Mouse (Mus musculus) megakaryocyte, adult 5-6 weeks (primary cell): Measurements from ENCODE around the gene Ccdc78. TPM values are rescaled to one million over a fixed set of nuclear protein-coding genes. Genes with fewer than 3 reads are reported as not detected.

Experiments
- ATAC-seq: 2 replicates; pipeline ENCODE4 v1.8.0; 2016; ENCODE audit warnings: mild to moderate bottlenecking, inconsistent platforms; ENCODE audit not compliant: poor library complexity, severe bottlenecking
- total RNA-seq, 2 experiments: library from RNA; stranded (forward) in 1 of 2; stranded (reverse) in 1 of 2; fragments of 153-499, 151-499 nt in 1 of 2; fragments of 221-1000, 200-1000 nt in 1 of 2; gene quantifications; 2 replicates each; pipeline versions ENCODE4 v1.2.3 to v1.2.4; 2015 to 2017

The Ccdc78 gene
- total RNA-seq, 2 experiments from 2014 or later = not detected

DNA sequence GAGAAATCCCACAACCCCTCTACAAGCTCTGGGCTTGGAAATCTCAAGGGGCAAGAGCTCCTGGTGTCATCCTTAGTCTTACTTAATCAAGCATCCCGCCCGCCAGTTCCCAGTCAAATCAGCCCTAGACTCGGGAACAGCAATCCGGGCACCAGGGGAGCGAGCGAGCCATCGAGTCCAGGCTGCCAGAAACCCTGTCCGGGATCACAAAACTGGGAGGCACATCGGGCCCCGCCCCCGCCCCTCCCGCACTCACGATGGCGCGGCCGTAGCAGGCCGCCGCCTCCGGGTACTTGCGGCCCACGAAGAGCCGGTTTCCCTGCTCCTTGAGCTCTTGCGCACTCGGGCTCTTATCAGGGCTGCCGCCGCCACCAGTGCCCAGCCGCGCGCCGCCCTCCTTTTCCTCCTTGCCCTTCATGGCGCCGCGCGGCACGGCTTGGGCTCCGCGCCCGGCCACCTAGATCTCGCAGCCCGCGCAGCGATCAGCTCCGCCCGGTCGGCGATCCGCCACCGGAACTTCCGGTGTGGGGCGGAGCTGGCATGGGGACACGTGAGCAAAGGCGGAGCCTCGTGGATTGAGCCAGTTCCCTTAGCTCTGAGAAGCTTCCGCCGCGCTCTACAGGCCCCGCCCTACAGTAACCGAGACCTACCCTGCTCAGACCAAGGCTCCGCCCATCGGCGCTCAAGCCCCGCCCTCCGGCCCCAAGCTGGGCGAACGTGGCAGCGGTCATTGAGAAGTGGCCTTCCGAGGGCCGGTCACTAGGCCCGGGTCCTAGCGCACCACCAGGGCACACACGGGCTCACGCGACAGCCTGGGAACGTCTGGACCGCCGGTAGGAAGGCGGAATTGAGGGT, 46.3 kb downstream of the Ccdc78 start:
- ATAC-seq = peak; percentile 86

DNA sequence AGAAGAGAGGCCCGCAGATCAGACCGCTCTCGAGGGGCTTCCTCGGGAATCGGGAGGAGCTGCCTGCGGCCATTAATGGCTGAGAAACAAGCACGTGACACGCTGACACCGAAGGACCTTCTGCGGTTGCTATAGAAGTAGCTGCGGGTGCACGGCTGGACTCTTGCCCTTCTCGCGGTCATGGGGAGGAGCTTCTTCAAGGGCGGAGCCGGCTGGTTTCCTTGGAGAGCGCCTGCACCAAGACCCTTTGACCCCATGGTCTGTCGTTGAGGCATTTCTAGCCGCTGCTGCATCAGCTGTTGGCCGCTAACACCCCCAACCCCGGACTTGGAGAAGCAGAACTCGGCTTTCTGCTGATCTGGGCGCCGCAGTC, 46.9 kb downstream of the Ccdc78 start, which contains the start of gene Stub1:
Stub1 (minus strand) TSS at position 114 of the 373 bp plus-strand sequence.
- ATAC-seq = peak; percentile 52

DNA sequence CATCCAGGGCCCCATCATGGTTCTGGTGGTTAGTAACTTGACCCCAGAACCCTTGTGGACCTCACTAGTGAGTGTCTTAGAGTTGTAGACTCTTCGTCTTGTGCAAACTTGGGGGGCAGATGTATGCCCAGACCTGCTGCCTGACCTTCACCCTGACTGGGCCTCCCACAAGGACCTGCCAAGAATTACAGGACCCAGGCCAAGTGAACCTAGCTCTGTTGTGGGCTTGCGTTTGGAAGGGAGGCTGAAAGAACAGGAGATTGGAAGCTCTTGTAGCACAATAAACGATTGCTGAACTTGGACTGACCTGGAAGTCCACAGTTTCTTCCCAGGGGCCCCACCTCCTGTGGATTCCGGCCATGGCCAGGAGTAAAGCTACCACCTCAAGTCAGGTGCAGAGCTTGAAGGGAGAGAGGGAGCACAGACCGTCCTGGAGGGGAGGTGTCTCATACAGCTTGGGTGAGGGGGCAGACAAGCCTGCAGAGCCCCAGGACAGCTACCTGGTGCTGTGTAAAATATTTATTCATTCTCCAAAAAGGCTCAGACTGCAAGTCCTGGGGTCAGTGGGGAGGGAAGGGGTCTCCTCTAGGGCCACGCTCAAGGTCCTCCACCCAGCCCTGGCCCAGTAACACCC, 47.7 kb downstream of the Ccdc78 start:
- no peak for ATAC-seq

DNA sequence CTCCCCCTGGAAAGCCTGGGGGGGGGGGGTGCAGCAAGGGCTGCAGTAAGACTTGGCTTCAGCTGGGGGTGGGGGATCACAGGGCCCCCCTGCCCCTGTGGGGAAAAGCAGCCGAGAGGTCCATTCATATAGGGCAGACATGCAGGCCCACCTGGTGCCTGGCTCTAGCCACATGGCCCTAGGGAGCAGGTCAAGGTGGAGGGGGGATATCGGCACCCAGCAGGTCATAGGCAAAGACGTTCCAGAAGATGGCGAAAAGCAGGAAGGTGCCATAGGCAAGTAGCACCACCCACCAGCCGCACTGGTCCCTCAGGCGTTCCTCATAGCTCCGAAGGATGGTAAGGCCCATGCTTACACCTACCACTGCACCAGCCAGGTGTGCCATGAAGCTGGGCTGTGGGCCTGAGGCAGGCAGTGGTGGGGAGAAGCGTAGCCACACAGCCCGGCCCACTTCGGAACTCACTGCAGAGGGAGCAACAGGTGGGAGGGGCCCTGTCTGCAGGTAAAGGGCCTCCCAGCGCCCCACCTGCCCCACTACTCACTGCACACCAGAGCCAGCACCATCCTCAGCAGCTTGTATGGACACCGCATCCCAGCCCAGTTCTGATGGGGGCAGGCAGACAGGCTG, 48.3 kb downstream of the Ccdc78 start:
- ATAC-seq = no peak

DNA sequence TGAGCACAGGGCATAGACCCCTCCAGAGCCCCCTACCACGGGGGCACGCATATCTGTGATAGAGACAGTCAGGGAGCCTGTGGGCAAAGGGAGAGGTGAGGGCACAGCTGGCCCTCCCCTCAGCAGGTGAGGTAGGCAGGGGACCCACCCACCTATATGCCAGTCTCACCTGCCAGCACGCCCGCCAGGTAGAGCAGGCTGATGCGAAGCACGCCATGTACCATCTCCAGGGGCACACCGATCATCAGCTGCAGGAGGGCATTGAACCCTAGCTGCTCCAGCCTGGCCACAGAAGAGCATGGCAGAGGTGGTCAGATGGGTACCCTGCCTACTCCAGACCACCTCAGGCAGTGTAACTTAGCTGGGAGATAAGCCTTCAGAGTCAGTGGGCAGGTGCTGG, 48.9 kb downstream of the Ccdc78 start:
- no peak for ATAC-seq

DNA sequence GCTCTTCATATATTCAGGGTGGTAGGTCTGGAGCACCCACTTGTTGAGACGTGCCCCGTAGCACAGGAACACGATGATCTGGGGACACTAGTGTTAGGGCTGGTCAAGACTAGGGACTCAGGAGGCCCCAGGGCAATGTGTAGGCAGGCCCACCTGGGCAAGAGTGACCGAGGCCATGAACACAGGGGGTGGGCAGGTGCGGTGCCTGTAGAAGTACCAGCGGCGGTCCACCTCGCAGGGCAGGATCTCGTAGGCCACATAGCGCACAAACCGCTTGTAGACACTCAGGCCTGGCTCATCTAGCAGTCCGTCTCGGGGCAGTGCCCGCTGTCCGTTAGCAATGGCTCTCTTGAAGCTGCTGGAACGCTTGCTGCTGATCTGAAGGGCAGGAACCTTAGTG, 49.4 kb downstream of the Ccdc78 start:
- ATAC-seq = no peak

DNA sequence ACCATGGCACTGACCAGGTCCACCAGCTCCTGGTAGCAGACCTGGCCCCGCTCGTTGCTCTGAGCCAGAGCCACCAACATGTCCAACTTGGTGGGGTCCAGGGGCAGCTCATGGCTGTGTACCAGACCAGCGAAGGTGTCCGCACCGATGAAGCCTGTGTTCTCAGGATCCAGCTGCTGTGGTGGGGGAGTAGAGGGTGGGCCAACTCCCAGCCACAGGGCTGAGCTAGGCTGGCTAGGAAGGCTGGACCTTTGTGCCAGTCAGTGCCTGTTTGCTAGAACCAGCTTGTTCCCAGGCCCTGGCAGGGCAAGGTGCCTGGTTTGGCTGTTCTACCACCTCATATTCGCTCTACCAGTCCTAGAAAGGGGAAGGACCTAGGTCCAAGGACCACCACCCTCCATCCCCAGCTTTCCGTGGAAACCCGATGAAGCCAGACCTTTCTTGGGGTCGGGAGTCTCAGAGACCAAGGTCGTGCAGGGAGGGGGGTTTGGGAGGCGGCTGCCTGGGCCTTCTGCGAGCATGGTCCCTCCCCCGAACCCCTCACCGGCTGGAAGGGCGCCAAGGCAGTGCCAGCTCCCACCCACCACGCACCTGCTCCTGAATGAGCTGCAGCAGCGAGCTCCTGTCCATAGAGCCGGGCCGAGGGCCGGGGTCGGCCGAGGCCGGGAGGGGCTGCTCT, 50.2 kb downstream of the Ccdc78 start:
- ATAC-seq = no peak

DNA sequence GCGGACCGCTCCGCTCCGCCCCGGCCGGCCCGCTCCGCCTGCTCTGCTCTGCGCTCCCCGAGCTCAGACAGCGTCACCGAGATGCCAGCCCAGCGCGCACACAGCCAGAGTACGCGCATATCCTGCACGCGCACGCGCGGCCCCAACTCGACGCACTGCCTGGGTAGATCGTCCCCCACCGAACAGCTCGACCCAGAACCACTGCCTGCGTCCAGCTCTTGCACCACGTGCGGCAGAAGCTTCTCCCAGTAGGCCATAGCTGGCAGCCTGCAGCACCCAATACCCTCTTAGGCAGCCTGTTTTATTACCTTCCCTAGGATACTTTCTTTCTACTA, 50.7 kb downstream of the Ccdc78 start, which contains the start of gene Rhbdl1:
Rhbdl1 (minus strand) TSS at position 220 of the 335 bp plus-strand sequence.
- ATAC-seq = no peak

DNA sequence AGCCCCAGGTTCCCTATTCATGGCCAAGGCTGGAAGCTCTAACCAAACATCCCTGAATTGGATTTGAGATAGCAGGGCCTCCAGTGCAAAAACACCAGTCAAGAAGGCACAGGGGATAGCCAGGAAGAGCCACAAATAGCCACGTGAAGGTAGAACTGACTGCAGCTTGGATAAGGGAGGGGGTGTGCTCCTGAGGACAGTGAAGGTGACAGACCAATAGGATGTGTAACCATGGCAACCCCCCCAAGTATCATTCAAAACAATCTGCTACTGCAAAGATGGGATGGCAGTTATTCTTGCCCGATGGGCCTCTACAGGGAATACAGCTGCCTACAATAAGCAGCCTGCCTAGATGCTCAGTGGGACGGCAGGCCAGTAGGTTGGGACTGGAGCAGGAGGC, 51.2 kb downstream of the Ccdc78 start:
- no peak for ATAC-seq

DNA sequence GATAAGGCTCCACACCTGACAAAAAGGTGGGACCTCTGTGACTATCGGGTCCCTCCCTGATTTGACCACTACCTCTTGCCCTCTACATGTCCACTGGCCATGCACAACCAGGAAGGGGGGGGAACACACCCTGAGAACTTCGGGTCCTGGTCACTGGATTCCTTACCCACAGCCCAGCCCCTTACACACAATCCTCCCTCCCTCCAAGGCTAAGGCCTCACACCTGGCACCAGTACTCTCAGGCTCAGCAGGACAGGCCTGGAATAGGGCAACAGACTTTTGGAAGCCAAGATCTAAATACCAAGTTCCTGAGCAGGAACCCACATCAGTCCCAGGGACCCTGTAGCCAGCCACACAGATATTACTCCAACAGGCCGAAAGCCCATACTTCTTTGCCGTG, 52.5 kb downstream of the Ccdc78 start:
- no peak for ATAC-seq

DNA sequence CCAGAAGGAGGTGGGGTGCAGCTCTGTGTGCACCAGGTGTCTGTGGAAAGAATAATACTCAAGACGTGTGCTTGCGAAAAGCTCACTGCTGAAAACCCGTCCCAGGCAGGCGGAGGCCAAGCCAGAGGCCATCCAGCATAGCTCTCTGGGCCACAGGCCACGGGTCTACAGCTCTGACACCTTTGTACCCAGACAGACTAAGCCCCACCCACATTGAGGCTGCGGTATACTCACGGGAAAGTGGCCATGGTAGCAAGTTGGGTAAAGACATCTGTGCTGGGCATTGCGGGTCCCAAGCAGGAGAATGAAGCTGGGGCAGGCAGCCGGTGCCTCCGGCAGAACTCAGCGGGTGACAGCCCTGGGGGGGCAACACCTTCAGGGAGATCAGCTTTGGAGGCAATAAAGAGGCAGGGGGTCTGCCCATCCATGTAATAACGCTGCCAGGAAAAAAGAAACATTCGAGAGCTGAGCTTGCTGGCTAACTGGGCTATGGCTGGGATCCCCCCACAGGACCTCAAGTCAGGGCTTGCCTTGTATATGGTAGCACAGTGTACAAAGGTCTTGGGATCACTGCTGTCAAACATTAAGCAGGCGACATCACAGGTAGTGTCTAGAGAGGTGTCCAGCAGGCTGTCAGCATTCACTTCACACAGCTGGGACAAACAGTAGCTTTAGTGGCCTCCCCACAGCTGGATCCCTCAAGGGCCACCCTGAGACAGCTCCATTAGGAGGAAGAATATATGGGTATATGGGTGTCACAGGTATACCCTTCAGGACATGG, 53.3 kb downstream of the Ccdc78 start:
- ATAC-seq = no peak

Other genes starting within 250 kb of the Ccdc78 start
- gene Sox8, start 215.9 kb upstream of the Ccdc78 start, total RNA-seq (2015) = not detected in 2 replicates
- not detected in 2 replicates for gene Sox8, start 215.9 kb upstream of the Ccdc78 start, total RNA-seq (2017)
- 37.8 and 38.4 TPM in 2 replicates for gene Lmf1, start 207.5 kb upstream of the Ccdc78 start, total RNA-seq (2015)
- 16.7 and 17.0 TPM in 2 replicates for gene Lmf1, start 207.5 kb upstream of the Ccdc78 start, total RNA-seq (2017)
- not detected in 2 replicates for gene Gng13, start 69.4 kb upstream of the Ccdc78 start, total RNA-seq (2015)
- not detected in 2 replicates for gene Gng13, start 69.4 kb upstream of the Ccdc78 start, total RNA-seq (2017)
- 11.2 and 17.1 TPM in 2 replicates for gene Chtf18, start 59.2 kb upstream of the Ccdc78 start, total RNA-seq (2015)
- gene Chtf18, start 59.2 kb upstream of the Ccdc78 start, total RNA-seq (2017) = 19.9 and 21.8 TPM in 2 replicates
- 6.0 and 7.0 TPM in 2 replicates for gene Rpusd1, start 58.9 kb upstream of the Ccdc78 start, total RNA-seq (2015)
- gene Rpusd1, start 58.9 kb upstream of the Ccdc78 start, total RNA-seq (2017) = 3.9 TPM in 2 replicates
- 0.16 TPM in 1 of 2 replicates, not detected in the other for gene Mslnl, start 50.5 kb upstream of the Ccdc78 start, total RNA-seq (2015)
- not detected in 2 replicates for gene Mslnl, start 50.5 kb upstream of the Ccdc78 start, total RNA-seq (2017)
- gene Msln, start 32.2 kb upstream of the Ccdc78 start, total RNA-seq (2015) = not detected in 2 replicates
- gene Msln, start 32.2 kb upstream of the Ccdc78 start, total RNA-seq (2017) = not detected in 2 replicates
- 11.6 and 14.5 TPM in 2 replicates for gene Narfl, start 12.8 kb upstream of the Ccdc78 start, total RNA-seq (2015)
- gene Narfl, start 12.8 kb upstream of the Ccdc78 start, total RNA-seq (2017) = 12.8 and 28.3 TPM in 2 replicates
- 10.3 and 10.5 TPM in 2 replicates for gene Haghl, start 907 bp upstream of the Ccdc78 start, total RNA-seq (2015)
- gene Haghl, start 907 bp upstream of the Ccdc78 start, total RNA-seq (2017) = 10.7 and 15.9 TPM in 2 replicates
- gene Fam173a, start 6.3 kb downstream of the Ccdc78 start, total RNA-seq (2015) = 69.7 and 85.6 TPM in 2 replicates
- gene Fam173a, start 6.3 kb downstream of the Ccdc78 start, total RNA-seq (2017) = 17.7 and 36.5 TPM in 2 replicates
- 0.69 and 7.2 TPM in 2 replicates for gene AC134908.4, start 9.1 kb downstream of the Ccdc78 start, total RNA-seq (2015)
- gene AC134908.4, start 9.1 kb downstream of the Ccdc78 start, total RNA-seq (2017) = not detected in 2 replicates
- gene Metrn, start 10.6 kb downstream of the Ccdc78 start, total RNA-seq (2015) = 2.6 and 3.2 TPM in 2 replicates
- gene Metrn, start 10.6 kb downstream of the Ccdc78 start, total RNA-seq (2017) = 8.3 and 11.2 TPM in 2 replicates
- gene Fbxl16, start 22.5 kb downstream of the Ccdc78 start, total RNA-seq (2015) = not detected in 2 replicates
- gene Fbxl16, start 22.5 kb downstream of the Ccdc78 start, total RNA-seq (2017) = not detected in 2 replicates
- gene Wdr24, start 37.0 kb downstream of the Ccdc78 start, total RNA-seq (2015) = 4.6 and 6.9 TPM in 2 replicates
- gene Wdr24, start 37.0 kb downstream of the Ccdc78 start, total RNA-seq (2017) = 12.3 and 15.1 TPM in 2 replicates
- gene Jmjd8, start 42.3 kb downstream of the Ccdc78 start, total RNA-seq (2015) = 6.0 and 7.7 TPM in 2 replicates
- gene Jmjd8, start 42.3 kb downstream of the Ccdc78 start, total RNA-seq (2017) = 10.6 and 14.4 TPM in 2 replicates
- gene Stub1, start 46.8 kb downstream of the Ccdc78 start, total RNA-seq (2015) = 48.4 and 54.7 TPM in 2 replicates
- 62.6 and 67.6 TPM in 2 replicates for gene Stub1, start 46.8 kb downstream of the Ccdc78 start, total RNA-seq (2017)
- gene Rhbdl1, start 50.7 kb downstream of the Ccdc78 start, total RNA-seq (2015) = 0.98 and 1.4 TPM in 2 replicates
- gene Rhbdl1, start 50.7 kb downstream of the Ccdc78 start, total RNA-seq (2017) = 0.55 and 0.69 TPM in 2 replicates
- 0.07 TPM in 1 of 2 replicates, not detected in the other for gene Gm20683, start 55.2 kb downstream of the Ccdc78 start, total RNA-seq (2015)
- gene Gm20683, start 55.2 kb downstream of the Ccdc78 start, total RNA-seq (2017) = 0.33 TPM in 1 of 2 replicates, not detected in the other
- 14.0 and 15.6 TPM in 2 replicates for gene Rhot2, start 58.3 kb downstream of the Ccdc78 start, total RNA-seq (2015)
- gene Rhot2, start 58.3 kb downstream of the Ccdc78 start, total RNA-seq (2017) = 13.9 and 30.4 TPM in 2 replicates
- gene Wdr90, start 74.9 kb downstream of the Ccdc78 start, total RNA-seq (2015) = 17.3 and 19.3 TPM in 2 replicates
- gene Wdr90, start 74.9 kb downstream of the Ccdc78 start, total RNA-seq (2017) = 7.8 and 9.5 TPM in 2 replicates
- gene Mcrip2, start 82.2 kb downstream of the Ccdc78 start, total RNA-seq (2015) = 1.8 and 3.5 TPM in 2 replicates
- gene Mcrip2, start 82.2 kb downstream of the Ccdc78 start, total RNA-seq (2017) = 3.1 and 4.1 TPM in 2 replicates
- gene Mettl26, start 88.5 kb downstream of the Ccdc78 start, total RNA-seq (2015) = 18.9 and 20.3 TPM in 2 replicates
- 3.7 and 6.0 TPM in 2 replicates for gene Mettl26, start 88.5 kb downstream of the Ccdc78 start, total RNA-seq (2017)
- gene Wfikkn1, start 94.3 kb downstream of the Ccdc78 start, total RNA-seq (2015) = 1.0 and 1.6 TPM in 2 replicates
- gene Wfikkn1, start 94.3 kb downstream of the Ccdc78 start, total RNA-seq (2017) = 0.04 and 0.15 TPM in 2 replicates
- 7.9 and 12.8 TPM in 2 replicates for gene Rab40c, start 133.1 kb downstream of the Ccdc78 start, total RNA-seq (2015)
- gene Rab40c, start 133.1 kb downstream of the Ccdc78 start, total RNA-seq (2017) = 9.1 and 16.1 TPM in 2 replicates
- 44.2 and 45.2 TPM in 2 replicates for gene Pigq, start 158.4 kb downstream of the Ccdc78 start, total RNA-seq (2015)
- gene Pigq, start 158.4 kb downstream of the Ccdc78 start, total RNA-seq (2017) = 33.8 and 36.5 TPM in 2 replicates
- gene Nhlrc4, start 158.4 kb downstream of the Ccdc78 start, total RNA-seq (2015) = not detected in 2 replicates
- gene Nhlrc4, start 158.4 kb downstream of the Ccdc78 start, total RNA-seq (2017) = not detected in 2 replicates
- gene A930017K11Rik, start 166.0 kb downstream of the Ccdc78 start, total RNA-seq (2015) = not detected in 2 replicates
- not detected in 2 replicates for gene A930017K11Rik, start 166.0 kb downstream of the Ccdc78 start, total RNA-seq (2017)
- 9.1 and 10.4 TPM in 2 replicates for gene Capn15, start 199.2 kb downstream of the Ccdc78 start, total RNA-seq (2015)
- gene Capn15, start 199.2 kb downstream of the Ccdc78 start, total RNA-seq (2017) = 3.5 and 3.7 TPM in 2 replicates